Mouse (Mus musculus): Measurements from ENCODE around the gene Dclk1.

The Dclk1 gene

GRCm38 (mm10) chr3:55499298-55499697, 257.1 kb downstream of the Dclk1 start:
- CTCF ChIA-PET, result no interaction called here

DNA sequence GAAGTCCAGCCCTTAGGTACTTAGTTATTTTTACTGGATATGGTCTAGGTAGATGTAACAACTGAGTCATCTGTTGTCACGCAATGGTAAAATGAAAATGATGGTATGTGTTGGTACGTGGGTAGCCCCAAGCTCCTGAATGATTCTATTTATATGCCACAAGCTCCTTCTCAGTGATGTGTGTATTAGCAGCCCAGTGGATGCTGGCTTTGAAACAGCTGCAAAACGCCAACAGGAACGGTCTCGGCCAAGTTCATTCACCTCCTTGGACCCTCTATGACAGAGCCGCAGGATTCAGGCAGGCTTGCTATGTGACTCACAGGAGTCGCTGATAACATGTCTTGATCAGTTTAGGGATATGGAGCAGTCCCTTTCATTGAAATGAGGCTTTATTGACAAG, 268.0 kb downstream of the Dclk1 start:
- CTCF ChIA-PET, result no interaction called here

DNA sequence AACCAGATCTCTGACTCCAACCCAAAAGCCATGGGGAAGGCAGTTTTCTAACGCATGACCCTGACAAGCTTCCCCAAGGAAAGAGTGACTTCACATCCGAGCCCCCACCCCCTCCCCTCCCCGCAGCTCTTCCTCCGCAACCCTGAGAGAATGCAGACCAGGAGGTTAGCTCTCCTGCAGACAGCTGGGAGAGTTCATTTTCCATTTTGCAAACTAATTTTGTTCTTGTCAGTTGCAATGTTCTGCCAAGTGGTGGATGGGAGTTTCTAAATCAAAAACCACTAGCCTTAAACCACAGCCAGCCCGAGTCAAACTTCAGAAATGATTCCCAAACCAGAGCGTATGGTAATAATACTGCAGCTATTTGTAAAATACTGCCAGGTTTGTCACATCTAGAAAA, 269.5 kb downstream of the Dclk1 start:
- CTCF ChIA-PET, result no interaction called here

DNA sequence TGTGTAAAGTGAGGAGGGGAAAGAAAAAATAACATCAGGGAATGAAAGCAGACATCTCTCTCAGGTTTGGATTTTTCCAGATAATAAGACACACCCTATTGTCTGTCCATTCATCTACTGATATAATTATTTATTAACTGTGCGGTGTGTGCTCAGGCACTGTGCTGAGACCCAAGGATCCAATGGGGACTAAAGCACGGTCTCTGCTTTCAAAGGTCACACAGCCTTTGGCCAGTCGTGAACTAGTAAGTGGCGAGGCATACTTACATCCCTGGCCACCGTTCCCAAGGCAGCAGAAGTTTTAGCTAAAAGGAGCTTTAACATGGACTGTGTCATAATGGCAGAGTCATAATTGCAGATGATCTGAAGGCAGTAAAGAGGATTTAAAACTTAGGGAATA, 273.8 kb downstream of the Dclk1 start:
- CTCF ChIA-PET, result no interaction called here

- CTCF ChIA-PET, result no interaction called here
Measured at GRCm38 (mm10) chr3:55517454-55518014, 275.4 kb downstream of the Dclk1 start.

DNA sequence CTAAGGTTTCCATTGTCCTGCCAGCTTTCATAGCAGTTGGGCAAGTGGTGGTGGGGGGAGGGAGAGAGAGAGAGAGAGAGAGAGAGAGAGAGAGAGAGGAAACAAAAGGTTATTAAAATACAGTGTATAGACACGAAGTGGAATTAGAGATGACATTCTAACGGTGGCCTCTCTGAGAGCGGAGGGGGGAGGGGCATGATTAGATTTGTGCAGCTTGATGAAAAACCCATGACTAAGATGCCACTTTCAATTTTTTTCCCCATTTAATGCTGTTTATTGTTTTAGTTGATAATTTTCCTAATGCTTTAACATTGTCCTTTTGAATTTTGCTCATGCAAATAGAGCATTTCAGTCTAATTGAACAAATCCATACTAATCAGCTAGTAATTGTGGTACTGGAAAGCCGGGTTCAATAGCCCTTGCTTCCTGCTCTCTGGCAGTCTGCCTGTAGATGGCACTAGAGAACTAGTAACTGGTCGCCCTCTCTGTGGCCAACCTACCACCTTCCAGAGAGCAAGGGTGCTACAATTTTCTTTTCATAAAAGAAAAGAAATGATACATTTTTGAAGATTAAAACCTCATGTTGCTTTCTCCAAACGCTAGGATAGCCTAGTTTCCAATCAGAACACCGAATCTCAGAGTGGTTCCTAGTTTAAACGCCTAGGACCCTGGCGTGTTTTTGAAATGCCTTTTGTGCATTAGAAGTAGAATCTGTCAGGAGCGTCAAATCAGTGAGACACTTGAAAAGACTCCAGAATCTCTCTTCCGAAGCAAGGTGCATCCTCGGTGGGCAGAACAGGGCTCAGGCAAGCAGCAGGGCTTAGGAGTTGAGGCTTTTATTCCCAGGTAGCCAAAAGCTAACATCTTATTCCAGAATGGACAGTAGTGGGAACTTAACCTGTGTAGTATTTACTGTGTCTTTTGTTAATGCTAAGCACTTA, 278.3 kb downstream of the Dclk1 start:
- CTCF ChIA-PET, result interaction anchor here (0.5 kb wide), 1 partner anchor 396 kb away, joined by 6 read pairs; no protein-coding TSS in a partner anchor

DNA sequence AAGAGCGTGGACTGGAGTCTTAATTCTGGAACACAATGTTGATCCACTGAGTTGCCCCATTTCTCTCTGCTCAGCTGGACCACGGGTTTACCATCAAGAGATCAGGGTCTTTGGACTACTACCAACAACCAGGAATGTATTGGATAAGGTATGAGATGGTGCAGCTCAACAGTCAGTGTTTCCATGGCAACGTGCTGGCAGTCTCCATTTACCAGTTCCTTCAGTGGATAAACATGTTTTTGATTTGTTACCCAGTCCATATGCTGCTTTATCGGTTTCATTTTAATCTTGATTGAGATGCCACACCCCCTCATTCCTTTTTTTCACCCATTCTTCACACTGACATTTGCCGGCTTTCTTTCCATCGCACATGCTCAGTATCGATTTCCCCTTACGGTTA, 279.6 kb downstream of the Dclk1 start:
- CTCF ChIA-PET, result no interaction called here

GRCm38 (mm10) chr3:55523224-55523623, 281.1 kb downstream of the Dclk1 start:
- CTCF ChIA-PET, result no interaction called here

- CTCF ChIA-PET, result no interaction called here
Measured at GRCm38 (mm10) chr3:55523735-55524477, 281.7 kb downstream of the Dclk1 start.

GRCm38 (mm10) chr3:55524491-55525195, 282.5 kb downstream of the Dclk1 start:
- CTCF ChIA-PET, result no interaction called here

- CTCF ChIA-PET, result no interaction called here
Measured at GRCm38 (mm10) chr3:55526470-55526869, 284.3 kb downstream of the Dclk1 start.

- CTCF ChIA-PET, result no interaction called here
Measured at GRCm38 (mm10) chr3:55527566-55527965, 285.4 kb downstream of the Dclk1 start.

GRCm38 (mm10) chr3:55528012-55528411, 285.8 kb downstream of the Dclk1 start:
- CTCF ChIA-PET, result no interaction called here

GRCm38 (mm10) chr3:55529414-55529813, 287.2 kb downstream of the Dclk1 start:
- CTCF ChIA-PET, result no interaction called here

- CTCF ChIA-PET, result no interaction called here
Measured at GRCm38 (mm10) chr3:55531204-55532044, 289.3 kb downstream of the Dclk1 start.

DNA sequence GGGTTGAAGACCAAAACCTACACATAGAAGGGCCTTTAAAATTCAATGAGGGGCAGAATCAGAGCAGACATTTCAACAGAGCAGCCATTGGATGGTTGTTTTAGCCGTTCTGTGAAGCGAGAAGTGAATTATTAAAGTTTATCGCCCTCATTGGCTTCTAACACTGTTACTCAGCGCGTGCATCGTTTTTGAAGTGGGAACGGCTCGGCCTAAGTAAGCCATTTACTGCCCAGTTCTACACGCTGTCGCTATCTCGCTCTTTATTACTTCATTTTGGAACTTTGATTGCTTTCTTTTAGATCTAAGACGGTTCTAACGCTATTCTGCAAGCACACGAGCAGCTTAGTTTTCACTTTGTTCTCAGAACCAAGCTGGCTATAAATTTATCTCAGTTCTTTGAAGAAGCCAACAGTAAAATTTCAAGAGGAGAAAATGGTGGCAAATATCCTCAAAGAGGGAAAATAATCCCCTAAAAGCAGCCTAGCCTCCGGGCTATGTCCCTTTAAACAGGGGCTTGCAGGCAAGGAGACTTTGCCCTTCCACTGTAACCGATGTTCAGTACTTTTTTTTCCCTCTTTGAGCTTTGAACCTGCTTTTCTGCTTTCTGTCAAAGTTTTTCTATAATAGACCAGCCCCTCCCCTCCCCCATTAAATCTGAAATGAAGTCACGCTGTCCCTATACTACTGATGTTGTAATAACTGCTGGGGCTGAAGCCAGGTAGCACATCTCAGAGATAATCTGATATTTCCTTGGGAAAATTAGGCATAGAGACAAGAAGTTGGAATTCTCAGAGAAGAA, 290.2 kb downstream of the Dclk1 start:
- CTCF ChIA-PET, result no interaction called here

- CTCF ChIA-PET, result no interaction called here
Measured at GRCm38 (mm10) chr3:55535591-55536200, 293.5 kb downstream of the Dclk1 start.

DNA sequence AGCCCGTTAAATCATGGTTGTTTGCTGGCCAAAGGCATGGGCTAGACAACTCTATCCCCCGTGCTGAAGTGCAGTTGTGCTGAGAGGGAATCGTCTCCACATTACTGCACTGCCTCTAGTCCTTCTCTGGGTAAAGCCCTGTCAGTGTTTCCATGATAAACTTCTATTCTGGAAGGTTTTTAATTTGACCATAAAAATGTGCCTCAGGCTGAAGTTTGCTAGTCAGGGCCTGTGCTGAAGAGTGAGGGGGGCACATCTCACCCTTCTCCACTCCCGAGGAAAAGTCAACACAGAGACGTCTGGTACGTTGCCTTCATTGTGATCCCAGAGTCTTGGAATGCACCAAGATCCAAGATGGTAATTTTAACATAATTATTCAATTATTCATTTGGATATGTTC, 294.7 kb downstream of the Dclk1 start:
- CTCF ChIA-PET, result no interaction called here

DNA sequence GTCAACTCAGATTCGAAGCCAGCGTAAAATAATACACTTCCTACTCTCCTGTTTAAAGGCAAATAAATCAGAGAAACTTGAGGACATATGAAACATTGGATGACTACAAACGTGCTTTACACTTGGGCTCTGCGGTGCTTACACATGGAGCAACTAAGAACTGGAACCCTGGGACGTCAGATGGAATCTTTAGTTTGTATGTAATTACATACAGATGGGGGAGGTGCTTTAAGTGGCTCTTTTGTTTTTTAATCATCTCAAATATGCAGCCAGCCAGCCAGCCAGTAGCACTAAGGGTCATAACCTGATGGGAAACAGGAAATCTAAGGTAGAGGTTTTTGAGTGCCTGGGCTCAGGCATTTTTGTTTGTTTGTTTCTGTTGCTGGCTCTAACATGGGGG, 295.6 kb downstream of the Dclk1 start:
- CTCF ChIA-PET, result no interaction called here

- CTCF ChIA-PET, result no interaction called here
Measured at GRCm38 (mm10) chr3:55539400-55539799, 297.2 kb downstream of the Dclk1 start.

Measured in spleen, embryonic (tissue).